In genomic region chr2:124550315-124550714, GRCm38 (mm10) we compare ENCODE assay signal across 17 mouse cellular contexts.
A peak's percentile ranks its signal among the peaks of the same experiment; 100 is the strongest.
DNase-seq lines count a peak whose midpoint lies in the region; ATAC-seq and TF ChIP-seq lines count a peak whose summit lies in the region.
"Had no signal": no experiment of that assay in that cellular context is flagged by ENCODE, and none has a peak within 500 bp of the region (broad histone marks: within the 10 kb centered on the region; RNA-seq: fewer than 3 reads in every experiment).

No protein-coding gene starts in this region.

- H3K9ac ChIP-seq in midbrain, embryonic 14.5 days (replicated peaks; ENCODE audit: low read length), result no peak overlapping the region
- H3K9ac ChIP-seq in midbrain, embryonic 13.5 days (replicated peaks), result no peak overlapping the region
- H3K9ac ChIP-seq in kidney, embryonic 16.5 days (replicated peaks; ENCODE audit: low read length), result no peak overlapping the region
- H3K9ac ChIP-seq: forebrain, embryonic 13.5 days; heart, embryonic 15.5 days had no signal

- ATAC-seq in frontal cortex, adult (ENCODE audit: low TSS enrichment), result peak; percentile 62; the same call in 1 of the 2 replicates
- ATAC-seq in midbrain, embryonic 14.5 days (ENCODE audit: low FRiP score, low TSS enrichment), result no peak
- ATAC-seq in midbrain, embryonic 13.5 days, result no peak
- no peak for ATAC-seq in kidney, embryonic 16.5 days (ENCODE audit: low FRiP score, low TSS enrichment)
- ATAC-seq: forebrain, embryonic 13.5 days had no signal

- TF ChIP-seq CTCF in layer of hippocampus, adult 2 months (conservative IDR thresholded peaks at IDR 0.05), result no peak

- H3K27me3 ChIP-seq in midbrain, embryonic 14.5 days (ENCODE audit: control insufficient read depth, insufficient read depth, low read length), result no peaks in the 10 kb centered on the region
- H3K27me3 ChIP-seq in midbrain, embryonic 13.5 days, result no peaks in the 10 kb centered on the region
- H3K27me3 ChIP-seq in kidney, embryonic 16.5 days (ENCODE audit: insufficient read depth, low read length), result no peaks in the 10 kb centered on the region
- H3K27me3 ChIP-seq: forebrain, embryonic 13.5 days; heart, embryonic 15.5 days had no signal

- H3K36me3 ChIP-seq in midbrain, embryonic 14.5 days (ENCODE audit: control insufficient read depth, insufficient read depth, low read length), result no peaks in the 10 kb centered on the region
- no peaks in the 10 kb centered on the region for H3K36me3 ChIP-seq in midbrain, embryonic 13.5 days
- H3K36me3 ChIP-seq in kidney, embryonic 16.5 days (ENCODE audit: insufficient read depth, low read length), result no peaks in the 10 kb centered on the region
- H3K36me3 ChIP-seq: embryonic facial prominence, embryonic 10.5 days; heart, embryonic 15.5 days had no signal

- no peak for DNase-seq in frontal cortex, postnatal 14 days (ENCODE audit: low spot score in 2 of 2)
- DNase-seq in layer of hippocampus, adult 2 months (ENCODE audit: low spot score in 2 of 2), result no peak
- DNase-seq in layer of hippocampus, postnatal 10 days (ENCODE audit: low spot score in 2 of 2), result no peak
- DNase-seq in midbrain, embryonic 14.5 days, result peak; percentile 7
- DNase-seq in adipocyte (ENCODE audit: low spot score), result peak; percentile 24
- DNase-seq: adrenal gland, postnatal 25 days; cerebellum, adult 2 months; gastrocnemius, postnatal 14 days; heart, adult 2 months; heart, postnatal 14 days had no signal

- H3K4me2 ChIP-seq in midbrain, embryonic 14.5 days (ENCODE audit: low read length), result no peak overlapping the region
- no peak overlapping the region for H3K4me2 ChIP-seq in midbrain, embryonic 13.5 days (replicated peaks)
- H3K4me2 ChIP-seq in kidney, embryonic 16.5 days (replicated peaks; ENCODE audit: low read depth, low read length), result no peak overlapping the region
- H3K4me2 ChIP-seq: forebrain, embryonic 13.5 days; heart, embryonic 11.5 days; heart, embryonic 15.5 days had no signal

- H3K4me1 ChIP-seq in midbrain, embryonic 14.5 days (ENCODE audit: control insufficient read depth, insufficient read depth, low read length), result no peaks in the 10 kb centered on the region
- no peaks in the 10 kb centered on the region for H3K4me1 ChIP-seq in midbrain, embryonic 13.5 days (replicated peaks)
- no peaks in the 10 kb centered on the region for H3K4me1 ChIP-seq in kidney, embryonic 16.5 days (ENCODE audit: insufficient read depth, low read length)
- H3K4me1 ChIP-seq: forebrain, embryonic 13.5 days; heart, embryonic 15.5 days had no signal

- WGBS in midbrain, embryonic 14.5 days, result 46% methylated on average over 3 of the region's 3 CpGs
- WGBS in midbrain, embryonic 13.5 days, result 35% methylated on average over 3 of the region's 3 CpGs
- 57% methylated on average over 3 of the region's 3 CpGs for WGBS in kidney, embryonic 16.5 days

- H3K9me3 ChIP-seq in midbrain, embryonic 14.5 days (ENCODE audit: control insufficient read depth, low read length), result no peaks in the 10 kb centered on the region
- H3K9me3 ChIP-seq in midbrain, embryonic 13.5 days, result no peaks in the 10 kb centered on the region
- H3K9me3 ChIP-seq in kidney, embryonic 16.5 days (ENCODE audit: low read length), result no peaks in the 10 kb centered on the region
- H3K9me3 ChIP-seq: embryonic facial prominence, embryonic 10.5 days; forebrain, embryonic 13.5 days; heart, embryonic 15.5 days had no signal

- H3K4me3 ChIP-seq in layer of hippocampus, adult 2 months, result no peak overlapping the region
- H3K4me3 ChIP-seq in midbrain, embryonic 14.5 days (replicated peaks; ENCODE audit: low read depth, low read length), result no peak overlapping the region
- no peak overlapping the region for H3K4me3 ChIP-seq in midbrain, embryonic 13.5 days (replicated peaks)
- no peak overlapping the region for H3K4me3 ChIP-seq in kidney, embryonic 16.5 days (ENCODE audit: low read length)
- H3K4me3 ChIP-seq: embryonic facial prominence, embryonic 10.5 days; forebrain, embryonic 13.5 days; heart, adult 2 months; heart, embryonic 15.5 days had no signal

- peak overlapping the region; percentile 49; the same call in 1 of the 2 replicates for H3K27ac ChIP-seq in layer of hippocampus, adult 2 months
- no peak overlapping the region for H3K27ac ChIP-seq in midbrain, embryonic 14.5 days (replicated peaks; ENCODE audit: low read depth, low read length)
- no peak overlapping the region for H3K27ac ChIP-seq in midbrain, embryonic 13.5 days
- H3K27ac ChIP-seq in kidney, embryonic 16.5 days (ENCODE audit: low read length), result no peak overlapping the region
- H3K27ac ChIP-seq: embryonic facial prominence, embryonic 10.5 days; forebrain, embryonic 13.5 days; heart, embryonic 15.5 days had no signal

Comparison
In these comparisons a context has a peak if more than half of its experiments do, and no peak if none do; other contexts are left out.
1. DNase-seq: peak in midbrain, embryonic 14.5 days (single experiment) and adipocyte (single experiment); none in frontal cortex, postnatal 14 days (0 of 2), layer of hippocampus, adult 2 months (0 of 2) and layer of hippocampus, postnatal 10 days (0 of 2).